Mouse (Mus musculus) embryonic facial prominence, embryonic 14.5 days (tissue): ENCODE results near the gene Olfr1495. TPM values are rescaled to one million over a fixed set of nuclear protein-coding genes. Genes with fewer than 3 reads are reported as not detected.
"Not testable (repeated sequence)": the region's sequence is repeated elsewhere in the genome, so short reads cannot be mapped to it uniquely, and the experiment has no call there.

Experiments
- ATAC-seq: fragments of 200-750 bp; cut with Nextera tagmentation; 2 replicates; pipeline ENCODE4 v1.8.0; 2017; ENCODE audit warnings: low read depth, moderate number of reproducible peaks, moderate TSS enrichment
- DNase-seq: peaks from one replicate; pipeline ENCODE4 v3.0.0-alpha.2; 2015; ENCODE audit warnings: low spot score
- H3K27ac ChIP-seq: fragments of 300-500 bp; sonication (generic); replicated peaks from 2 replicates; pipeline ENCODE4 v1.5.1; 2014; ENCODE audit warnings: low read depth, mild to moderate bottlenecking, low read length, moderate library complexity
- H3K27me3 ChIP-seq: fragments of 300-500 bp; sonication (generic); replicated peaks from 2 replicates; pipeline ENCODE4 v1.6.1; 2014; ENCODE audit warnings: low read length; ENCODE audit not compliant: control insufficient read depth, insufficient read depth
- H3K36me3 ChIP-seq: fragments of 300-500 bp; sonication (generic); 2 replicates; pipeline ENCODE4 v1.6.1; 2014; ENCODE audit warnings: low read length, mixed read lengths; ENCODE audit not compliant: control insufficient read depth, insufficient read depth
- H3K4me1 ChIP-seq: fragments of 300-500 bp; sonication (generic); 2 replicates; pipeline ENCODE4 v1.6.1; 2014; ENCODE audit warnings: antibody characterized with exemption, low read length; ENCODE audit not compliant: control insufficient read depth, insufficient read depth
- H3K4me2 ChIP-seq: fragments of 300-500 bp; sonication (generic); 2 replicates; pipeline ENCODE4 v1.6.1; 2014; ENCODE audit warnings: low read depth, mild to moderate bottlenecking, low read length, moderate library complexity, mixed read lengths
- H3K4me3 ChIP-seq: fragments of 300-500 bp; sonication (generic); 2 replicates; pipeline ENCODE4 v1.5.1; 2014; ENCODE audit warnings: low read depth, mild to moderate bottlenecking, low read length
- H3K9ac ChIP-seq: fragments of 300-500 bp; sonication (generic); 2 replicates; pipeline ENCODE4 v1.6.1; 2014; ENCODE audit warnings: low read depth, mild to moderate bottlenecking, low read length, moderate library complexity, mixed read lengths
- H3K9me3 ChIP-seq: fragments of 300-500 bp; sonication (generic); 2 replicates; pipeline ENCODE4 v1.6.1; 2016; ENCODE audit warnings: low read length; ENCODE audit not compliant: control insufficient read depth
- WGBS: fragments of 180-500 bp; shearing (Covaris S2); extraction: QIAGEN DNeasy Blood & Tissue Kit; methylation state at CpG from one replicate; pipeline ENCODE4 v1.1.7; 2014; 5-methylcytosine and 5-hydroxymethylcytosine counted together
- polyA plus RNA-seq: library from polyadenylated mRNA; unstranded; fragments of >200 nt; fragmentation: Nextera tagmentation; extraction: Ambion mirVana; gene quantifications from 2 replicates; pipeline ENCODE4 v1.2.1, GENCODE M21; 2014

The Olfr1495 gene
- polyA plus RNA-seq: not detected in 2 replicates

DNA sequence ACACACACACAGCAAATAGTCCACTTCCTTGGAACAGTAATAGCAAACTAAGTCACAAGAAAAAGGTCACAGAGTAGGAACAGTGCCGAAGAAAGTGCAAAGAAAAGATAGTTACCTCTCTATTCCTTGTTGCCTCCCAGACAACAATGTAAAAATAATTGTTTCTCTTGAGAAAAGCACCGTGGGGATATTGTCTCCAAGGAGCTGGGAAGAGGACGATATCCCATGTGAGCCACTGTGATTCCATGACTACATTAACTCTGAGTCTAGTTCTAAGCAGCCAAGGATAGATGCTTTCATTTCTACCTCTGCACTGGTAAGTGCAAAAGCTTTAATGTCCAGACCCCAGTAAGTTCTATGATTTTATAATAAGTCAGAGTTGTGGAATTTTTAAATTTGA lies at the start of gene Olfr1495:
Olfr1495 (plus strand) TSS at position 301 of the 400 bp plus-strand sequence.
- WGBS: 80% methylated on average over 3 of the region's 3 CpGs

DNA sequence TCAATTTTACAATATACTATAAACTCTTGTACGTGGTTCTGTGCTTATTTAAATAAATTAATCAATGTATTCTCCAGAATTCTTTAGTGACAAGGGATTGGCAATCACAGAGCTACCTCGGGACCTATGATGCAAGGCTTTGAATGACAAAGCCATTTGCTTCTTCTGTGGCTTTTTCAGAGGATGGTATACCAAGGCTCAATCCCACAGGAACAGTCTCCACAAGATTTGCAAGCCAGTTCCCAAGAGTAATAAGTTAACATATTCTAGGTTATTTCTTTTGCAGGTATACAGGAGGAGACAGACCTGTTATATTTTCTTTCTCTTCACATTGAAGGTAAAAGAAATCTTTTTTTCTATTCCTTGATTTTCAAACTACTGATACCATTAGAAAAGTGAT lies 41.4 kb upstream of the Olfr1495 start, which contains the start of gene Olfr1493-ps1:
Olfr1493-ps1 (plus strand) TSS at position 301 of the 400 bp plus-strand sequence.
- Histone ChIP-seq H3K36me3 (no peaks in the 10 kb centered on the region), H3K9me3 (no peaks in the 10 kb centered on the region), H3K4me3 (no peak within 1 kb of the TSS), H3K4me2 (no peak within 1 kb of the TSS), H3K4me1 (no peaks in the 10 kb centered on the region), H3K27me3 (no peaks in the 10 kb centered on the region), H3K9ac (no peak within 1 kb of the TSS), H3K27ac (no peak within 1 kb of the TSS)
- ATAC-seq (no peak), DNase-seq (no peak)
- WGBS: 49% methylated on average over 2 of the region's 2 CpGs

More for the DNA sequence above, at the start of gene Olfr1495:
- no peak within 1 kb of the TSS for H3K4me2 ChIP-seq
- DNase-seq (no peak), ATAC-seq (no peak)
- H3K4me1 ChIP-seq: no peaks in the 10 kb centered on the region
- no peaks in the 10 kb centered on the region for H3K27me3 ChIP-seq
- H3K9ac ChIP-seq: no peak within 1 kb of the TSS
- no peak within 1 kb of the TSS for H3K27ac ChIP-seq
- no peaks in the 10 kb centered on the region for H3K9me3 ChIP-seq
- no peak within 1 kb of the TSS for H3K4me3 ChIP-seq
- H3K36me3 ChIP-seq: no peaks in the 10 kb centered on the region

DNA sequence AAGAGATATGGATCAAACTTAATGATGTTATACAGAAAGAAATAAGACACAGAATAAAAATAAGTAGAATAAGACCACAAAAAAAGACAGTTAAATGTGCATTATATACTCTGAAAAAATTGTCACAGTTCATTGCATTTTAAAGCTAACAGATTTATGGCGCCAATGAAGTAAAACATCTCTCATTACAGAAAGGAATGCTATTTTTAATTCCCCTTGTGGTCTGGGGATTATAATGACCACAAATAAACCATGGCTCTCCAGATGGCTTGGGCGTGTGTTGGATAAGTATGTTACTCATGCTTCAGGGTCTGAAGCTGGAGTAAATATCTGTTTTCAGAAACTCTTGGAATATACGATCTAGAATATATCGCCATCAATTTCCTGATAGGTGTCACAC lies 25.0 kb upstream of the Olfr1495 start, which contains the start of gene Olfr1494:
Olfr1494 (plus strand) TSS at position 301 of the 400 bp plus-strand sequence.
- no peaks in the 10 kb centered on the region for H3K36me3 ChIP-seq
- 84% methylated on average over 4 of the region's 4 CpGs for WGBS
- no peak within 1 kb of the TSS for H3K27ac ChIP-seq
- no peaks in the 10 kb centered on the region for H3K9me3 ChIP-seq
- no peaks in the 10 kb centered on the region for H3K4me1 ChIP-seq
- no peak within 1 kb of the TSS for H3K4me3 ChIP-seq
- no peak within 1 kb of the TSS for H3K9ac ChIP-seq
- H3K4me2 ChIP-seq: no peak within 1 kb of the TSS
- DNase-seq (no peak), ATAC-seq (no peak)
- no peaks in the 10 kb centered on the region for H3K27me3 ChIP-seq

- no peak overlapping the region for H3K9ac ChIP-seq
Observed at GRCm38 (mm10) chr19:13749366-13749765, 15.0 kb upstream of the Olfr1495 start.

GRCm38 (mm10) chr19:13768565-13769276 lies 4.3 kb downstream of the Olfr1495 start:
- ATAC-seq (no peak), DNase-seq (no peak)
- 89% methylated on average over 9 of the region's 9 CpGs for WGBS
- no peaks in the 10 kb centered on the region for H3K9me3 ChIP-seq
- H3K9ac ChIP-seq: no peak overlapping the region
- H3K4me2 ChIP-seq: no peak overlapping the region
- H3K4me1 ChIP-seq: no peaks in the 10 kb centered on the region
- no peak overlapping the region for H3K4me3 ChIP-seq
- H3K27ac ChIP-seq: no peak overlapping the region
- H3K27me3 ChIP-seq: no peaks in the 10 kb centered on the region
- no peaks in the 10 kb centered on the region for H3K36me3 ChIP-seq

More at GRCm38 (mm10) chr19:13749366-13749765, 15.0 kb upstream of the Olfr1495 start:
- ATAC-seq (no peak), DNase-seq (no peak)
- no peak overlapping the region for H3K27ac ChIP-seq
- no peaks in the 10 kb centered on the region for H3K36me3 ChIP-seq
- H3K9me3 ChIP-seq: no peaks in the 10 kb centered on the region
- no peak overlapping the region for H3K4me3 ChIP-seq
- H3K4me2 ChIP-seq: no peak overlapping the region
- no peaks in the 10 kb centered on the region for H3K4me1 ChIP-seq
- WGBS: 92% methylated on average over 1 of the region's 1 CpGs
- no peaks in the 10 kb centered on the region for H3K27me3 ChIP-seq

GRCm38 (mm10) chr19:13777578-13777977 lies 13.2 kb downstream of the Olfr1495 start, which contains the start of gene Olfr1496:
Olfr1496 (plus strand) TSS chr19:13777878.
- H3K9ac ChIP-seq: no peak within 1 kb of the TSS
- H3K4me1 ChIP-seq: no peaks in the 10 kb centered on the region
- no peaks in the 10 kb centered on the region for H3K27me3 ChIP-seq
- WGBS: 85% methylated on average over 1 of the region's 1 CpGs
- no peak within 1 kb of the TSS for H3K27ac ChIP-seq
- no peak within 1 kb of the TSS for H3K4me3 ChIP-seq
- no peaks in the 10 kb centered on the region for H3K36me3 ChIP-seq
- no peaks in the 10 kb centered on the region for H3K9me3 ChIP-seq
- no peak within 1 kb of the TSS for H3K4me2 ChIP-seq
- ATAC-seq (no peak), DNase-seq (no peak)

GRCm38 (mm10) chr19:13798102-13798501 lies 33.7 kb downstream of the Olfr1495 start, which contains the start of gene Olfr1497:
Olfr1497 (minus strand) TSS chr19:13798202.
- no peaks in the 10 kb centered on the region for H3K9me3 ChIP-seq
- no peak within 1 kb of the TSS for H3K4me2 ChIP-seq
- no peak within 1 kb of the TSS for H3K9ac ChIP-seq
- H3K4me3 ChIP-seq: no peak within 1 kb of the TSS
- DNase-seq (no peak), ATAC-seq (no peak)
- no peaks in the 10 kb centered on the region for H3K27me3 ChIP-seq
- H3K27ac ChIP-seq: no peak within 1 kb of the TSS
- no peaks in the 10 kb centered on the region for H3K36me3 ChIP-seq
- no peaks in the 10 kb centered on the region for H3K4me1 ChIP-seq

DNA sequence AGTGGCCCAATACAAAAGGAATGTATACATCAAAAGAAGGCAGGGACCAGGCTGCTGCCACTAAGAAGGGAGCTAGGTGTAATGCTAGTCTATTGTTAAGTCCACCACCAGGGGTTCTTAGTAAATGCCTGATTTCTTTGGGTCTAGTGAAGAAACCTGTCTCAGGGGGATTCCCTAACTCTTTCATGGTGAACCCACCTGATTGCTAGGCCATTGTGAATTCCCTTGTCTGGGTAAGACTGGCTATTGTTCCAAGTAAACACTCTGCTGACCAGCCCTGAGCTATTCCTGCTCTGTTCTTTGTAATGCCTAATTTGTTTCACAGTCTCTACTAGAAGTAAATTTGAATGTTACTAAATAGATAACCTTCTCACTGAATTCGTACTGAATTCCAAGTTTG lies 41.1 kb downstream of the Olfr1495 start:
- H3K9me3 ChIP-seq, H3K27me3 ChIP-seq, H3K27ac ChIP-seq, ATAC-seq, DNase-seq, H3K4me2 ChIP-seq, H3K36me3 ChIP-seq, H3K9ac ChIP-seq, H3K4me1 ChIP-seq, H3K4me3 ChIP-seq: not testable (repeated sequence)
- 58% methylated on average over 1 of the region's 1 CpGs for WGBS

DNA sequence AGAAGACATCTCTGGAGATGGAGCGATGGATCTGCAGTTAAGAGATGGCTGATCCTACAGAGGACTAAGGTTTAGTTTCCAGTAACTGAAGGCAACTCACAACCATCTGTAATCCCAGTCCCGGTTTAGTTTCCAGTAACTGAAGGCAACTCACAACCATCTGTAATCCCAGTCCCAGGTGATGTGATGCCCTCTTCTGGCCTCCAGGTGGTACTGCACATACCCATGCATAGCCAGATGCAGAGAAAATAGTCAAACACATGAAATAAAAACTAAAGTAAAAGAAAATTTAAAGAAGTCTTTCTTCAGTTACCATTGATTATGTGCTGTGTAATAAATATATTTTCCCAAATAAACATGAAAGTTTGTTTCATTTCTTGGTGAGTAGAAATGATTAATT lies 48.4 kb downstream of the Olfr1495 start:
- H3K27ac ChIP-seq: no peak overlapping the region
- ATAC-seq (no peak), DNase-seq (no peak)
- H3K4me3 ChIP-seq: no peak overlapping the region
- H3K36me3 ChIP-seq: no peaks in the 10 kb centered on the region
- 64% methylated on average over 2 of the region's 2 CpGs for WGBS
- no peaks in the 10 kb centered on the region for H3K4me1 ChIP-seq
- no peak overlapping the region for H3K4me2 ChIP-seq
- no peaks in the 10 kb centered on the region for H3K9me3 ChIP-seq
- no peak overlapping the region for H3K9ac ChIP-seq
- H3K27me3 ChIP-seq: no peaks in the 10 kb centered on the region
